Mouse (Mus musculus): ENCODE measurements around the gene Eppin.

The Eppin gene

DNA sequence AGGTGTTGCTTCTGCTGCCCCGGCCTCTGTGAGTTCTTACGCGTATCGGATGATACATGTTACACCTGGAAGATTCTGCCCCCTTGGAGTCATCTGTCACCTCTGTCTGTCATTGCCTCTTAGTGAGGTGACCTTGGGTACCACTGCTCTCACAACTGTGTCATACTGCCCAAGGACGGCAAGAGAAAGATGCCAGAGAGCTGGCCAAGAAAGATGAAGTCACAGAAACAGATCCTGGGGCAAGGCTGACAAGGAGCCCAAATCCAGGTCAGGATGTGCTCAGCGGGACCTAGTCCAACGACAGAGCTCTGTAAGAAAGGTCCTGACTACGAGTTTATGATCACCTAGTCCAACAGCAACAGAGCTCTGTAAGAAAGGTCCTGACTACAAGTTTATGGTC is 33.3 kb downstream of the Eppin start:
- DNase-seq (ENCODE audit: low spot score): no peak

- no peak for DNase-seq (ENCODE audit: low spot score)
Observed at GRCm38 (mm10) chr2:164558991-164559645, 34.3 kb downstream of the Eppin start.

DNA sequence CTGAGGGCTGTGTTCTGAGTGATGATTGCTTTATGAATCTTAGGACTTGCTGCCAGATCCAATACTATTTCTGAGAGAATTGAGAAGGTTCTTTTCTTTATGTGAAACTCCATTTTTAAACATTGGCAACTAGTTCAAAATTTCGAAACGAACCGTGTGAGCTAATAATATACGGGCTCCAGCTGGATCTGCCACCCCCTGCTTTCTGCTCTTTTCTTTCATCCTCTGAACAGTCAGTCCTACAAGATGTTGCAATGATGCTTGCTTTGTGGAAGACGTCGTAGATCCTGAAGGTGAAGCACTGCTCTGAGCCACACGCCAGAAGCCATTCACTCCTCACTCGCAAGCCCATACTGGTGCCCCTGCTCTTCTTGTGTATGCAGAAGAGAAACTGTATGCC is 35.0 kb downstream of the Eppin start:
- no peak for DNase-seq (ENCODE audit: low spot score)

GRCm38 (mm10) chr2:164551502-164551901 is 41.9 kb downstream of the Eppin start:
- DNase-seq (ENCODE audit: low spot score): no peak

GRCm38 (mm10) chr2:164550895-164551269 is 42.5 kb downstream of the Eppin start:
- DNase-seq (ENCODE audit: low spot score): no peak

DNA sequence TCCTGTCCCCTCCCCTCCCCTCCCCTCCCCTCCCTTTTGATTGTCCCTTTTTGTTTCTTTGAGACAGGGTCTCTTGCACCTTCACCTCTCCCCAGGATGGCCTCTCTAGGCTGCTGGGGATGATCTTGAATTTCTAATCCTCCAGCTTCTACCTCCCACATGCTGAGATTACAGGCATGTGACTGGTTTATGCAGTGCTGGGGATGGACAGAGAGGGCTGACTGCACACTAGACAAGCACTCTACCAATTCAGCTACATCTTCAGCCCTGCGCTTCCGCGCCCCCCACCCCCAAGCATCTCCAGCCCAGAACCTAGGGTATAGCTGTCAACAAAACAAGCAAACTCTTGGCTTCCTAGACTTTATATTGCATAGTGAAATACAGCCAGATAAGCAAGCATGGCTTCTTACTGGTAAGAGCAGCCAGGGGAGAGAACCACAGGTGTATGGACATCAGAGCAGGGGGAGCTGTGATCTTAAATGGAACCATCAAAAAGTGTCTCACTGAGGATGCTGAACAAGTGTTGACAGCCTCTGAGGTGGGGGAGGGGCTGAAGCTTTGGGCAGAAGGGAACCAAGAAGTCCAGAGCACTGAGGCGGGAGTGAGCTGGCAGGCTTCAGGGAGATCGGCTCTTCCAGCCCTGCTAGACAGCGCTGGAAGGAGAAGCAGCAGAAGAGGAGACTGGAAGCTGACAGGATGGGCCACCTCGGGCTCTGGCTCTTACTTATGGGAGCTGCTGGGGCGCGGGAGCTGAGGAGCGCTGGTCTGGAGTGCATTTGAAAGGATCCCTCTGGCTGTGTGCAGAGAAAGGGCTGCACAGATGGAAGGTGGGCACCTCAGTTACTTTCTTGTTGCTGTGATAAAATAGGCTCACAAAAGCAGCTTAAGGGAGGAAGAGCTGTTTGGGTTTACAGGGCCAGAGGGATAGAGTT is 43.2 kb downstream of the Eppin start:
- DNase-seq (ENCODE audit: low spot score): peak; percentile 6

DNA sequence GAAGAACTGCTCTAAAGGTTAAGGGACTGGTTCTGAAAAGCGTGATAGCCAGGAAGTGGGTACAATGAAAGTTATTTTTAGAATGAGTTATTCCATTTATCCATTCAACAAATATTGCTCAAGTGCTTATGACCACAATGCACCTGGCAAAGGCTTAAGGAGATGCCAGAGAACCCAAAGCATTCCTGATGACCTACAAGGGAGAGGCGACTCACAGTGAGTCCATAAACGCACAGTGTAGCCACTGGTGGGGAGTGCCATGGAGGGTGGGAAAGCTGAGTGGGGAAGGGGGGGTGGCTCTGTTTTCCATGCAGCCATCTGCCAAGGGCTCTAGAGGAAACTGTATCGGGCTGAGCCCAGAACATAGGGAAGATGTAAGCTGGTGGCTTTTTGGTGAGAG is 44.1 kb downstream of the Eppin start:
- DNase-seq (ENCODE audit: low spot score): no peak

DNA sequence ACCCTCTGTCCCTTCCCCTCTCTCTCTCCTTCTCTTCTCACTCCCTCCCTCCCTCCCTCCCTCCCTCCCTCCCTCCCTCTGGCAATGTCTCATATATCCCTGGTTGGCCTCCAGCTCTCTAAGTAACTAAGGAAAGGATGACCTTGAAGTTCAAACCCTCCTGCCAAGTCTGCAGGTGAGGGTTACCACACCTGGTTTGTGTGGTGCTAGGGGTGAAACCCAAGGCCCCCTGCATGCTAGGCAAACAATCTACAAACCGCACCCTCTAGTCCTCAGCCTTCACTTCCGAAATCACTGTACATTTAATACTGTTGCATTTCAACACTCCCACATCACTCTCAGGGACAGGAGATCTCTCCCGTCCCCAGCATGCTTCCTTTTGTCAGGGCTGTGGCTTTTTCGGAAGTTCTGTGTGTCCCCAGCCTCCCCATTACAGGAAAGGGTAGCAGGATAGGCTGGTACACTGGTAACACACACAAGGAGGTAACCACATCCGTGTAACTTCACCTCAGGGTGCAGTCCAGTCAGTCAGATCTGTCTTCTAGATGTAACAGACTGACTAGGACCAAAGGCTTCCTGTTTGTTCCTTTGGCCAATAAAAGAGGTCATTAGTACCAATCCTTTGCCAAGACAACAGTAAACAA is 48.8 kb downstream of the Eppin start:
- DNase-seq (ENCODE audit: low spot score): no peak

GRCm38 (mm10) chr2:164543745-164544144 is 49.6 kb downstream of the Eppin start:
- no peak for DNase-seq (ENCODE audit: low spot score)

GRCm38 (mm10) chr2:164542598-164542997 is 50.8 kb downstream of the Eppin start:
- no peak for DNase-seq (ENCODE audit: low spot score)

DNA sequence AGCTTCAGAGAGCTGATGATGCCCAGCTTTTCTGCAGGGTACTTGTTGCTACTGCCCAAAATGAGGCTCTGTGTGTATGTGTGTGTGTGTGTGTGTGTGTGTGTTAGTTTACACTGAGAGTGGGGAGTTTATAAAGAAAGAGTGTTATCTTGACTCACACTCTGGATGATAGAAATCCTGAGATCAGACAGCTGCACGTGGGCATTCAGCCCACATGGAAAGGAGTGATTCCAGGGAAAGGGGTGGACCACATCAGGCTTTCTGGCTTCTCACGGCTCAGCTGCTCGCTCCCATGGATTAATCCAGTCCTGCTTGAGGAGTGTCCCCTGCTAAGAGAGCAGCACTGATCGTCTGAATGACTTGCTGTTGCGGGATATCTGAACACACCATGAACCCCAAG is 51.3 kb downstream of the Eppin start:
- DNase-seq (ENCODE audit: low spot score): no peak

DNA sequence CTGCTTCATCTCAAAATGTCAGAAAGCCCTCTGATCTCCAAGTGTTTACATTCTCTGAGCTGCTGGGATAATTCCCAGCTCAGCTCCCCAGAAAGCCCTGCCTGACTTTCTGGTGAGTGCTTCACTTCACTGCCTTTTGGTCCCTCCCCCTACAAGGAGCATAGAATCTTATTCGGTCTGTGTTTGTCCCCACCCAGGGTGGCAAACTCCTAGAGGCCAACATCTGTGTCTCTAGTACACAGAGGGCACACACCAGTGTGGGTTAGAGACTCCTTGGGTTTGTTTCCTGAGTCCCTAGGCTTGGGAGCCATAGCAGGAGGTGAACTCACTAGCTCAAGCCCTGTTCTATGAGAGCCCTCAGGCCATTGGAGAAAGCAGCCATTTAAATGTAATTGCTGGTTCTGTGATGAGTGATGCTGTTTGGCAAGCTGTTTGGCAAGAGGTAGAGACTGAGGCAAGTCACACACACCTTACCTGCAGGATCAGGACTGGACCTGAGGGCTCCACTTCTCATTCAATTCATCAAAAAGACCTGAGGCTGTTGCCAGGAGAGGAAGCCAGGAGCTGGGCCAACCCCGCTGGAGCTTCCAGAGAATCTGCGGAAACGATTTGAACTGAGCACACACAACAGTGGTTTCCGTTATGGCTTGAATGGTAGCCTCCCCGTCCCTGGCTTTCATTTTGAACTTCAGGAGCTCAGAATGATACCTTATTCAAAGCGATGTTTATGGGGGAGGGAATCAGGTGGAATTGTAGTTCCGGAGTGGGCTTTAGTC is 52.6 kb downstream of the Eppin start:
- no peak for DNase-seq (ENCODE audit: low spot score)

Measured in embryo, embryonic 10 days (tissue).